Mouse (Mus musculus) activated CD4-positive, CD25-positive, alpha-beta regulatory T cell, adult 4 months (primary cell): ENCODE measurements around the gene Il4. TPM values are rescaled to one million over a fixed set of nuclear protein-coding genes. Genes with fewer than 3 reads are reported as not detected.

ENCODE experiments used
- ATAC-seq: one replicate; pipeline ENCODE4 v1.8.0; 2017
- polyA plus RNA-seq, 2 experiments: library from polyadenylated mRNA; unstranded; fragments of 100-300 nt; shearing (Covaris generic); gene quantifications; one replicate each; pipeline ENCODE4 v1.2.1; 2017

Gene Il4
- 10 to 100 TPM in 1 of 2 experiments, 1 to 10 TPM in 1; 8.8 to 10.4 TPM for polyA plus RNA-seq

DNA sequence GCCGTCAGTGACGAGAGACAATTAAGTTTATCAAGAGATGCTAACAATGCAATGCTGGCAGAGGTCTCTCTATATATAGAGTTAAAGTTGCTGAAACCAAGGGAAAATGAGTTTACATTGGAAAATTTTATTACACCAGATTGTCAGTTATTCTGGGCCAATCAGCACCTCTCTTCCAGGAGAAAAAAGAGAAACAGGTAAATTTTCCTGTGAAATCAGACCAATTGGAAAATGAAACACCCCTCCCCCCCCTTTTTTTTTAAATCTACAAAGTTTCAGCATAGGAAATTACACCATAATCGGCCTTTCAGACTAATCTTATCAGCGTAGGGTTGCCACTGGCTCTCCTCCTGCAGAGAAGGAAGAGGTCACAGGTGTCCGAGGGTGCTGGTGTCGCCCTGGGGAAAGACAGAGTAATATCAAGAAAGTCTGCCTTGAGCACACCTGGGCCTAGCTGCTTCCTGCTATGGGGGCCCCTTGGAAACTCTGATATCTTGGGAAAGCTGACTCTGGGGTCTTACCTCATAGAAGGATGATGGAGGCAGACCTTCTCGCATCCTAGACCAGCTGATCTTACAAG, at the start of gene Il4:
TSS of gene Il4 (minus strand) at position 51 of the 580 bp plus-strand sequence.
- no peak for ATAC-seq

DNA sequence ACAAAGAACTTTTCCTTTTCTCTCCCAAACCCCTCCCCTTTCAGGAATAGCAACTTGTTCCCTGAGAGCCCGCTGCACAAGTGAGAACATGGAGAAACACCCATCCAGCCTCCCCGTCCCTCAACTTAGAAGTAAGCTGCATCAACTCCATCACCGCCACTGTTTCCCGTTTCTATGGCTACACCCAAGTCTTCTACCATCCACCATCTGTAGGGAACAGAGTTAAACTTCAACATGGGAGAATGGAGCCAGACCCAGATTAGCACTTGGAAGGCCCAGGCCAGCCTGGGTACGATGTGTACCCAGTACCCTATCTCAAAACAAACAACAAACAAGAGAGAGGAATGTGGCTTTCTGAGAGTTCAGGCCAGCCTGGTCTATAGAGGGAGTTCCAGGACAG, 45.6 kb upstream of the Il4 start:
- ATAC-seq: no peak

DNA sequence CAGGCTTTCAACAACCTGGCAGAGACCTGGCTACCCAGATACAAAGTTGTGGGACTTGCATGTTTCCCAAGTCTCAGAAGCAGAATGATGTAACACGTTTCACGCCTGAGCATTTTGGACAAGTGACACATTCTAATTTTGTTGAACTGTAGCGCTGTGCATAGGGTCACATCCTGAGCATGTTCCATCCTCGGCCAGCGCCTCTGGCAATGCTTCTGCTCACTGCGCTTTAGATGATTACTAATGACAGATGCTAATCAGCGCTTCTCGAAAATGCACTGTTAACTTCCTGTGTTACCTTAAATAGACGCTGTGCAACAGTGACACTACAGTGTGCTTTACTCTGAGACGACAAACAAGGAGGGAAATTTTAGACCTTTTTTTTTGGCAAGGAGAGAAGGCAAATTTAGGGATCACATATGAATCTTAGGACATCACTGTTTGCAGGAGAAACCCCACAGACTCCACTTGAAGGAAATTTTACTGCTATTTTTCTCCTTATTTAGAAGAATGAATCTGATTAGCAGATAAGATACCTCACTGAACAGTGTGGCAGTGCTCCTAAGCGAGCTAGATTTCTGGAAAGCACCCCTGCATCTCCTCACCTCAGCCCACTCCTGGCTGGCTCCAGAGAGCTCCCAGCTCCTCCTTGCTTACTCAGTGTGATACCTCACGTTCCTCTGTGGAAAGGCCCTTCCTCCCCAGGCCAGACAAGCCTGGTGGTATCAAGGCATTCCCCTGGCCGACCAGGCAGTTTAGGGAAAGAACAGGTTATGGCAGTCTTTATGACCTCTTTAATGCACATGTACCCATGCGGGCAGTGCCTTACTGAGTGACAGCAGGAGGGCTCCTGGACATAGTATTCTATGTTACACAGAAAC, 44.6 kb upstream of the Il4 start:
- peak; percentile 66 for ATAC-seq

GRCm38 (mm10) chr11:53657828-53658227, 39.4 kb upstream of the Il4 start:
- ATAC-seq: no peak

DNA sequence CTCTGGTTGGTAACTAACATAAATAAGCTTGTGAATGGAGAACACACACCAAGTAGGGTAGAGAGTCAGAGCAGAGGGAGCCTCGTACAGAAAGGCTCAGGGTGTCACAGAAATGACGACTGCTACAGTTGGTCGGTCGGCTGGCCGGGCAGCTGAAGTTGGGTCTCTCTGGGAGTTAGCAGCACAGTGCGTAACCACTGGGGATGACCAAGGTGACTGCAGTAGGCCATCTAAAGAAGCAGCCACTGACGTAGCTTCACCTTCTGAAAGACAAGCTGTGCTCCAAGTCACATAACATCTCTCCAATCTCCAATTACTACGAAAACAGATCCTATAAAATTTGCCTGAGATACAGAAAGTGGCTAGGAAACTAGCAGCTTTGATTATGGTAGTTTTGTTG, 38.9 kb upstream of the Il4 start:
- ATAC-seq: no peak

- ATAC-seq: peak; percentile 74
These were observed 38.2 kb upstream of the Il4 start for GRCm38 (mm10) chr11:53656558-53657202.

DNA sequence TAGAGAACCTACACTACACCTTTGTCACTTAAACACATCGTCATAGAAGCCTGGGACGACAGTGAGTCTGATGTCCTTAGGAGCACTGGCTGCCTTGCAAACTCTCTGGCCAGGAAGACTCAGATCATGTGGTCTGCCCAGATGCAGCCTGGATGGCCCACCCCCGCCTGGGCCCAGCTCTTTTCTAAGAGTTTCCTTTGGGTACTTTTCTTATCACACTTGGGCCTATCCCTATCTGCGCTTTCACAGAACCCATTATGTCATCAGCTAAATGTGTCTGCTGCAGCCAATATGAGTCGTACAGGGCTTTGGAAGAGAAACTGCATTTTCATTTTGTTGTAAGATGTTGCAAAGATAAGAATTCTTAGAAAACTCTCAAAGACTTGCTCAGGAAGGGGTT, 36.6 kb upstream of the Il4 start:
- no peak for ATAC-seq

DNA sequence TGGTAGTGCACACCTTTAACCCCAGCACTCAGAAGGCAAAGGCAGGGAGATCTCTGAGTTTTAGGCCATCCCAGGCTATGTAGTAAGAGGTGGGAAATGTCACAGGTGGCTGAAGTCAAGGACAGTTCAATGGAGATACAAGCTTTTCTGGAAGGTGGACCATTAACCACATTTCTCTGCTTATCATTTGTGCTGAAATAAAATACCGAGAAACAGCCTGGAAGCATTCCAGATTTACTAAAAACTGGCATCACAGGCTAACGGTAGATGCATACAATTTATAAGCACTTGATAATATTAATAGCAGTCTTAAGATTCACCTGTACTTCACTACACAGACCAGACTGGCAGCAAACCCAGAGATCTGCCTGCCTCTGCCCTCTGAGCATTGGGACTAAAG, 34.0 kb upstream of the Il4 start:
- ATAC-seq: no peak

DNA sequence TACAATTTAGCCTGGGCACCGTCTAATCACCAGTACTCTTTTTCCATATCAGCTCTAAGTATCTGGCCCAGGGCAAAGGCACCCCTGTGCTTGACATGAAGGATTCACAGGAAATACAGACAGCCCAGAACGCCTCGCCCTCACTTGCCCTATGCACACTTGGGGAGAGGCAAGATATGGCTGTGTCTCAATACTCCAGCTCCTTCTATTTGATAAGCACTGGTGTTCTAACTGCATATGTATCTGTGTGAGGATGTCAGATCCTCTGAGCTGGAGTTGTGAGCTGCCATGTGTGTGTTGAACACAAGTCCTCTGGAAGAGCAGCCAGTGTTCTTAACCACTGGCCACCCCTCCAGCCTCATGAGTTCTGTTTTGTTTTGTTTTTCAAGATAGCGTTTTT, 33.0 kb upstream of the Il4 start:
- no peak for ATAC-seq

DNA sequence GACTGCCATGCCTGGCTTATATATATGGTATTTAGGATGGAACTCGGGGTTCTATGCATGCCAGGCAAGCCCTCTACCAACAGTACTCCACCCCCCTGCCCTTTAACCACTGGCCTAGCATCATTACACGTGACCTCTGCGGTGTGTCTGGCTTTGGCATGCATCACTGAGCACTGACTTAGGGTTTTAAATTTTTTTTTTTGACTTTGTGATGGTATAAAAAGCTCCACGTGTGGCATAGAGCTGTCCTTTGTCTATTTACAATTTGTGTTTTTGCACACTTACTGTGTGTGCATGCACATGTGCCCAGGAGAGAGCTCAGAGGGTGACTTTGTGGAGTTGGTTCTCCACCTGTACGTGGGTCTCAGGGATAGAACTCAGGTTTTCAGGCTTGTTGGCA, 25.5 kb upstream of the Il4 start:
- ATAC-seq: no peak

DNA sequence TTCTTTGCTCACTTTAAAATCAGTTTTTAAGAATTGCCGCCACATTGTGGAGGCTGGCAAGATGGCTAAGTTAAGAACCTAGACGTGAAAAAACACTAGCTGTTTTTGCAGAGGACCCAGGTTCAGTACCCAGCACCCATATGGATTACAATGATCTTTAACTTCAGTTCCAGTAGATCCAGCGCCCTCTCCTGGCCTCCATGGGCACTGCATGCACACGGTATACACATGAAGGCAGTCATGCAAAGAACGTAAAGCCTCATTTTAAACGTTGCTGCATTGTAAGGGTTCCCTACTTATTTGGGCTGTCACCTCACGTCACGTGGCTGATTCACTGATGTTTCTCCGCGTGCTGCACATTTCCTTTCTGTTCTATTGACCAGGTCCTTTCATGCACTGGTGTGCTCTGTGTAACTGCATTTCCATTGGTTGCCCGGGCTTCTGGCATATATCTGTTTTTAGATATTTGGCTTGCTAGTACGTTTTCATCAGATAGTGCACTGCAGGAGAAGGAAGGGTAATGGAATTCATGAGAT, 24.3 kb upstream of the Il4 start:
- no peak for ATAC-seq

DNA sequence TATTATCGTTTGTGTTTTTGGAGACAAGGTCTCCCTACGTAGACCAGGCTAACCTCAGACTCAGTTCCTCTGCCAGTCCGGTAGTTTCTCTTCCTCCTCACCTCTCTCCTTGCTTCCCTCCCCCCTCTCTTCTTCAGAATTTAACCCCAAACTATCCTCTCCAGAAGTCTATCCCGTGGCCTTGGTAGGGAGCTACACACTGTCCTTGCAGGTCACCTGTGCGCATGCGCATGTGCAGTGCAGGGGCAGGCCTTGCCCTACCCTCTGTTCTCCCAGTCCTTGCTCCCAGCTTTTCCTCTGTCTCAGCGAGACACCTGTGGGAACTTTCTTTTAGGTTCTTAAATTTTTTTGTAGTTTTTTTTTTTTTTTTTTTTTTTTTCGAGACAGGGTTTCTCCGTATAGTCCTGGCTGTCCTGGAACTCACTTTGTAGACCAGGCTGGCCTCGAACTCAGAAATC, 19.4 kb upstream of the Il4 start:
- no peak for ATAC-seq

DNA sequence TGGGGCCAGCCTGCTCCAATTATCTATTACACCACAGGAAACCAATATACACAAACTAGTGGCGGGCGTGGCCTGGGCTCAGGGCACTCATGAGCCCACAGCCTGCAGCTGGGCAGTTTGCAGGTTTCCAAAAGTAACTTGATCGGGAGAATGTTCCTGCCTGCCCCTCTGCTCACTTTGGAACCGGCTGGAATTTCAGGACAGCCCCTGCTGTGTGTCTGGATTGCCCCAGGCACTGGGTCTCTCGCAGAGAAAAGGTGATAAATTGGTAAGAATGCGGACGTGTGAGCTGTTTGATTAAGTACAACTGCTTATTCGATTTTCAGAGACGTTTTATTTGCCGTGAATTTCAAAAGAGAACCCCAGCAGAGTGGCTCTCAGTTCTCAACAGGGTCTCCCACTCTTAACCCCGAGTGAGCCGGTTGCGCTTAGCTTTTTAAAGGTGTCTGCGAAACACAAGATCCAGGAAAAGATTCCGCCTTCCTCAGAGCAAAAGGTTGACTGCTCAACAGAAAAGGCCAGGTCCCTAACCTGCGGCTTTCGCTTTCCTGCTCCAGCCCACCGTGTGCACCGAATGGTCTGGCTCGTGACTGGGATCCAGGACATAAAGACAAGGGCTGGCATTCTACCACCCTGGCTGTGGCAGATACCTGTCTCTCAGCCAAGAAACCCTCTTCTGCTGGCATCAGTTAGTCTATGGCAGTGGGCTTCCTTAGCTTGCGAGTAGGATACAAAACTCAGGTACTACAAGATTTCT, 18.8 kb upstream of the Il4 start:
- no peak for ATAC-seq

GRCm38 (mm10) chr11:53636183-53636646, 17.7 kb upstream of the Il4 start:
- ATAC-seq: no peak

DNA sequence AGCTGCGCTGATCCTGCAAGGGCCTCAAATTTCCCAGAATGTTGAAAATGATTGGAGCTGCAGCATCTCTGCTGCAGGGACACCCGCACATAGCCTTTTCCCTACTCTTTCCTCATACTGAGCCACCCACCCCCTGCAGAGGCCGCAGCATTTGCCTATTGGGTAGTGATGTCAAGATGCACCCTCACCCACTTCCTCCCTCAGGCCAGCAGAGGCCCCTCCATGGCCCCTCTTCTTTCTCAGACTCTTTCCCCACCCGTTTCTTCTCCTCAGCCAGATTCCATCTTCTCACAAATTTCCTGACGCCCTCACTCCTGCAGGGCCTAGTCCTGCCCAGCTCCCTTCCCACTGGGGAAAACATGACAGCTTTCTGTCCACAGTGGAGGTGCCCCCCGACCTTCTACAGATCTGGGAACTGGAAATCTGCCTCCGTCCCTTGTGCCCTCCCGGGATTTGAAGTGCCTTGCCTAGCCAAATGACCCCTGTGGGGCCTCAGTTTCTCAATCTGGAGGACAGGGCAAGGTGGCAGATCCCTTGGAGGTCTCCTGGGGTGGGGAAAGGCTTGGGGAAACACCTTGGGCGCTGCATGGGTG, 17.2 kb upstream of the Il4 start:
- no peak for ATAC-seq

DNA sequence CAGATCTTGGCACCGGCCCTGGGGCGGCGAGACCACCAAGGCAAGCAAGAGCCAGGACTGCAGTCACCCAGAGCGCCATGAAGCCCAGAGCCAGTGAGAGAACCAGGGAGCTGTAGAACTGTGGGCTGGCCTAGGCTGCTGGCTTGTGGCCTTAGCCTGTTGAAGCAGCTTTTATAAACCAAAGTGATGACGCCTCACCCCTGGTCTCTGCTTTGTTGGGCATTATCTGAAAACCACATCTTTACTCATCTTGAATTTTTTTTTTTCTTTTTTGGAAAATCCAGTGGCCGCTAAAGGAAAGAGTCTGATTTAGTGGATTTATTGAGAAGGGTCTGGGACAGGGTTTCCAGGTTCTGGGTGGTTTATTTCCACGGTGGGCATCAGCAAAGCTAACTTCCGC, 16.1 kb upstream of the Il4 start, which contains the start of gene Il13:
TSS of gene Il13 (minus strand) at position 147 of the 400 bp plus-strand sequence.
- ATAC-seq: no peak

DNA sequence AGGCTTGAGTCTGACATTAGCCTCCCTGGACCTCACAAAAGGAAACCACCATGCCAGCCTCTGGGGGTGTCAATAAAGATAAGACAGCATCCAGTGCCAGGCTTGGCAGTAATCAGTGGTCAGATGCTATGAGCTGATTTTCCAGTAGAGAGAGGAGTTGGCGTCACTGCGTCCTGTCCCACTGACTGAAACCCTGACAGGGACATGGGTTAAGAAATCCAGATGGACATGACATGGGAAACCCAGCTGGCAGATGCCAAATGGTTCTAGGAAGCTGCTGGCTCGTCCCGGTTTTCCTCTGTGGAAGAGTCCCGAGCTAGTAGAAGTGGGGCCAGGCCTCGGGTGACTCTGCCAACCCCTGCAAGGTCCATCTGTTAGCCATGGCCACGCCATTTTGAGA, 15.2 kb upstream of the Il4 start:
- no peak for ATAC-seq

- no peak for ATAC-seq
These were observed 13.8 kb upstream of the Il4 start for GRCm38 (mm10) chr11:53632122-53632733.

GRCm38 (mm10) chr11:53627859-53628258, 9.4 kb upstream of the Il4 start:
- ATAC-seq: peak; percentile 61

DNA sequence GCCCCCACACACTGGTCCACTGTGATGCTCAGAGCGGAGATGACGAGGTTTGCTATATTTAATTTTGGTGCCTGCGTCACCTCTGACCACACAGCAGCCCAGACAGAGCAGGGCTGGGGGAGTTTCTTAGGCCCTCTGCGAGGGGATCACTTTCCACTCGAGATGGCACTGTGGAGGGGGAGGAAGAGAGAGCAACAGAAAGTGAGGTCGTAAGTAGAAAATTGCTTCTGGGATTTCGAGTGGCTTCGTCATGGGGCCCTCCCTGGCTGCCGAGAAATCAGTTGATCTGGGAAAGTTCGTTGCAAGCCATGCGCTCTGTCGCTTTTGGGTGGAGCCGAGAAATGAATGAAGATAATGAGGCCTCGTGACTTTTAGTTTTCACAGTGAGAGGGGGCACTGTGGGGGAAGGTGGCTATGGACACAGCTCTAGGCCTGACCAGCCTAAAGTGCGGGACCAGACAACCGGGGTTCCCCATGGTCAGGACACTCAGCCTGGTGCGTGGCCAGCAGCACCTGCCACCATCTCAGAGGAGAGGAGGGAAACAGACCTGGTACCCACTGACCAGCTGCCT, 8.4 kb upstream of the Il4 start:
- ATAC-seq: no peak

DNA sequence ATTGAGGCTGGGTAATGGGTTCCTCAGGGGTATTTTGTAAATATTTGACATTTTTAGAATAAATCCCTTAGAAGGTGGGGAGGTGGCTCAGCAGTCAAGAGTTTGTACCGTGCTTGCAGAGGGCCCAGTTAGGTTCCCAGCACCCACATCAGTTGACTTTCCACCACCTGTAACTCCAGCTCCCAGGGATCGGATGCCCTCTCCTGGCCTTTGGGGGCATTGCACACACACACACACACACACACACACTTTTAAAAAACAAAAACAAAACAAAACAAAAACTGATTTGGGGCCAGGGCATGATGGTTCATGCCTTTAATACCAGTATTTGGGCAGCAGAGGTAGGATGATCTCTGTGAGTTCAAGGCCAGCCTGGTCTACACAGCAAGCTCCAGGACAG, 5.7 kb upstream of the Il4 start:
- no peak for ATAC-seq
